ENCODE assay signal across 8 mouse cellular contexts in the genomic region with DNA sequence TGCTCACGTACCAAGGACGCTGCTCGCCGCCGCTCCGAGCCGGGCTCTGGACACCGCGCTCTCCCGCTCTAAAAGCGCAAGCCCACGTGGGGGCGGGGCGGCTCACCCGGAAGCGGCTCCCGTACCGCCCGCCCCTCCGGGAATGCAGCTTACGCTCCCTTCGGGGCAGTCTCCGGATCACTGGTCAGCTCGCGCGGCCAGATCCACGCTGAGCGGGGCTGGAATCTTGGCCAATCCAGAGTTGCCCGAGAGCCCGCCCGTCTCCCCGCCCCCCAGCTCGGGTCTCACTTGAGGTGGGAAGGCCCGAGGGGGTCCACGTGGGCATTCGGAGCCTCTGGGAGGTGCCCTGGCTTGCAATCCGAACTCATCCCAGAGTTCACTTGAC. TPM values are rescaled to one million over a fixed set of nuclear protein-coding genes. Genes with fewer than 3 reads are reported as not detected.
DNase-seq lines count a peak whose midpoint lies in the region; ATAC-seq and TF ChIP-seq lines count a peak whose summit lies in the region.

Gene Alad, minus strand, starts transcription at position 70 of the 385 bp plus-strand sequence.

- H3K4me2 ChIP-seq in embryonic facial prominence, embryonic 13.5 days, result peak within 1 kb of the TSS; percentile 82
- H3K4me2 ChIP-seq in limb, embryonic 14.5 days (replicated peaks; ENCODE audit: low read depth, low read length, severe bottlenecking), result peak within 1 kb of the TSS; percentile 71
- H3K4me2 ChIP-seq in midbrain, embryonic 16.5 days (ENCODE audit: low read length), result peak within 1 kb of the TSS; percentile 63

- peaks cover 10% of the 10 kb centered on the region for H3K36me3 ChIP-seq in embryonic facial prominence, embryonic 13.5 days
- no peaks in the 10 kb centered on the region for H3K36me3 ChIP-seq in kidney, adult 2 months (ENCODE audit: control insufficient read depth, insufficient read depth, low read length)
- H3K36me3 ChIP-seq in limb, embryonic 14.5 days (ENCODE audit: control insufficient read depth, insufficient read depth, low read length), result peaks cover 10% of the 10 kb centered on the region; the same call in 1 of the 2 replicates
- no peaks in the 10 kb centered on the region for H3K36me3 ChIP-seq in midbrain, embryonic 16.5 days (ENCODE audit: control insufficient read depth, insufficient read depth, low read length)
- no peaks in the 10 kb centered on the region for H3K36me3 ChIP-seq in spleen, adult 2 months (ENCODE audit: control insufficient read depth, insufficient read depth, low read length)

- H3K9ac ChIP-seq in embryonic facial prominence, embryonic 13.5 days, result peak within 1 kb of the TSS; percentile 85
- peak within 1 kb of the TSS; percentile 83 for H3K9ac ChIP-seq in limb, embryonic 14.5 days (ENCODE audit: low read depth, low read length, severe bottlenecking)
- peak within 1 kb of the TSS; percentile 84 for H3K9ac ChIP-seq in midbrain, embryonic 16.5 days (ENCODE audit: low read depth, low read length)

- peaks cover 53% of the 10 kb centered on the region for H3K4me1 ChIP-seq in embryonic facial prominence, embryonic 13.5 days
- H3K4me1 ChIP-seq in kidney, adult 2 months (ENCODE audit: control insufficient read depth, insufficient read depth, low read length), result peaks cover 35% of the 10 kb centered on the region
- peaks cover 28% of the 10 kb centered on the region for H3K4me1 ChIP-seq in limb, embryonic 14.5 days (ENCODE audit: control insufficient read depth, insufficient read depth, low read length)
- peaks cover 25% of the 10 kb centered on the region for H3K4me1 ChIP-seq in midbrain, embryonic 16.5 days (ENCODE audit: control insufficient read depth, insufficient read depth, low read length)
- peaks cover 14% of the 10 kb centered on the region; the same call in 1 of the 2 replicates for H3K4me1 ChIP-seq in spleen, adult 2 months (ENCODE audit: control insufficient read depth, insufficient read depth, insufficient read length)

- WGBS in embryonic facial prominence, embryonic 13.5 days, result under 1% methylated on average over 37 of the region's 37 CpGs
- under 1% methylated on average over 37 of the region's 37 CpGs for WGBS in kidney, adult 2 months
- WGBS in limb, embryonic 14.5 days, result 2% methylated on average over 15 of the region's 37 CpGs
- 0% methylated on average over 37 of the region's 37 CpGs for WGBS in midbrain, embryonic 16.5 days
- WGBS in spleen, adult 2 months, result under 1% methylated on average over 37 of the region's 37 CpGs

- H3K9me3 ChIP-seq in embryonic facial prominence, embryonic 13.5 days, result no peaks in the 10 kb centered on the region
- no peaks in the 10 kb centered on the region for H3K9me3 ChIP-seq in limb, embryonic 14.5 days (ENCODE audit: control insufficient read depth, low read length)
- no peaks in the 10 kb centered on the region for H3K9me3 ChIP-seq in midbrain, embryonic 16.5 days (replicated peaks; ENCODE audit: control insufficient read depth, low read length, poor library complexity, severe bottlenecking)

- TF ChIP-seq CTCF in kidney, adult 2 months (conservative IDR thresholded peaks at IDR 0.05; ENCODE audit: insufficient read depth, insufficient read length, low read depth, low read length), result no peak
- no peak for TF ChIP-seq CTCF in spleen, adult 2 months (IDR thresholded peaks at IDR 0.05; ENCODE audit: extremely low read depth, insufficient read depth, insufficient read length, insufficient replicate concordance)

- H3K4me3 ChIP-seq in embryonic facial prominence, embryonic 13.5 days, result peak within 1 kb of the TSS; percentile 80
- H3K4me3 ChIP-seq in kidney, adult 2 months (ENCODE audit: insufficient read depth, low read depth, low read length), result peak within 1 kb of the TSS; percentile 88
- peak within 1 kb of the TSS; percentile 82 for H3K4me3 ChIP-seq in limb, embryonic 14.5 days (replicated peaks; ENCODE audit: low read length)
- peak within 1 kb of the TSS; percentile 85 for H3K4me3 ChIP-seq in midbrain, embryonic 16.5 days (ENCODE audit: low read depth, low read length)
- H3K4me3 ChIP-seq in spleen, adult 2 months (ENCODE audit: extremely low read depth, insufficient read depth, insufficient read length), result peak within 1 kb of the TSS; percentile 97

- TF ChIP-seq POLR2A in kidney, adult 2 months (IDR thresholded peaks at IDR 0.05; ENCODE audit: low read depth, low read length), result peak; percentile 22
- TF ChIP-seq POLR2A in limb, embryonic 14.5 days (IDR thresholded peaks at IDR 0.05; ENCODE audit: borderline replicate concordance, extremely low read depth, insufficient read depth, insufficient read length), result peak; percentile 56; the same call in 1 of the 2 replicates
- TF ChIP-seq POLR2A in spleen, adult 2 months (IDR thresholded peaks at IDR 0.05; ENCODE audit: low read depth, low read length), result no peak

- no peaks in the 10 kb centered on the region for H3K27me3 ChIP-seq in embryonic facial prominence, embryonic 13.5 days
- no peaks in the 10 kb centered on the region for H3K27me3 ChIP-seq in kidney, adult 2 months (replicated peaks; ENCODE audit: control insufficient read depth, insufficient read depth, low read length)
- H3K27me3 ChIP-seq in limb, embryonic 14.5 days (ENCODE audit: control insufficient read depth, insufficient read depth, low read length), result no peaks in the 10 kb centered on the region
- H3K27me3 ChIP-seq in midbrain, embryonic 16.5 days (ENCODE audit: control insufficient read depth, insufficient read depth, low read depth, low read length), result no peaks in the 10 kb centered on the region
- no peaks in the 10 kb centered on the region for H3K27me3 ChIP-seq in spleen, adult 2 months (ENCODE audit: control insufficient read depth, insufficient read depth, low read length)

- H3K27ac ChIP-seq in embryonic facial prominence, embryonic 13.5 days, result peak within 1 kb of the TSS; percentile 83
- peak within 1 kb of the TSS; percentile 80 for H3K27ac ChIP-seq in kidney, adult 2 months (ENCODE audit: insufficient read depth, low read depth, low read length)
- H3K27ac ChIP-seq in limb, embryonic 14.5 days (replicated peaks; ENCODE audit: low read depth, low read length), result peak within 1 kb of the TSS; percentile 84
- peak within 1 kb of the TSS; percentile 82 for H3K27ac ChIP-seq in midbrain, embryonic 16.5 days (ENCODE audit: low read length)
- peak within 1 kb of the TSS; percentile 60 for H3K27ac ChIP-seq in spleen, adult 2 months (ENCODE audit: insufficient read depth, low read length)

- peak; percentile 73 for ATAC-seq in embryonic facial prominence, embryonic 13.5 days (ENCODE audit: insufficient number of reproducible peaks, insufficient read depth, low FRiP score, low TSS enrichment, low read depth)
- ATAC-seq in limb, embryonic 14.5 days (ENCODE audit: low FRiP score, low read depth), result peak; percentile 79
- ATAC-seq in midbrain, embryonic 16.5 days, result peak; percentile 81

- peak; percentile 98 for DNase-seq in A20 (ENCODE audit: low read depth, low spot score)
- peak; percentile 70 to 86 for DNase-seq in adrenal gland, postnatal 4 days (ENCODE audit: low spot score in 2 of 2)
- peak; percentile 92 to 94 for DNase-seq in heart, adult 18-20 months
- peak; percentile 96 for DNase-seq in kidney, adult 2 months
- peak; percentile 80 for DNase-seq in limb, embryonic 14.5 days (ENCODE audit: low spot score)
- DNase-seq in spleen, adult 2 months (ENCODE audit: low read depth in 1 of 2, low spot score in 2 of 2), result peak in 1 of 2 experiments; percentile 71

RNA-seq across cellular contexts. Expression of gene Alad, which starts in this region (rescaled TPM):
- total RNA-seq in adrenal gland, postnatal 4 days (2021), result 100 to 1,000 TPM; 108 to 110 TPM
- 67.5 and 69.8 TPM in 2 replicates for polyA plus RNA-seq in embryonic facial prominence, embryonic 13.5 days (2015; fragmentation: Nextera tagmentation; extraction: Ambion mirVana)
- total RNA-seq in heart, adult 18-20 months (2021), result 10 to 100 TPM; 75.4 to 87.1 TPM
- polyA plus RNA-seq in kidney, adult 2 months (2012; rRNA removed), result 194 and 206 TPM in 2 replicates
- polyA plus RNA-seq in limb, embryonic 14.5 days (2012; rRNA removed), result 57.3 and 66.7 TPM in 2 replicates
- 90.2 and 97.8 TPM in 2 replicates for polyA plus RNA-seq in limb, embryonic 14.5 days (2014; fragmentation: Nextera tagmentation; extraction: Ambion mirVana)
- 70.6 and 76.7 TPM in 2 replicates for polyA plus RNA-seq in midbrain, embryonic 16.5 days (2015; fragmentation: Nextera tagmentation; extraction: Ambion mirVana)
- 128 and 180 TPM in 2 replicates for polyA plus RNA-seq in spleen, adult 2 months (2012; rRNA removed)
